Mouse (Mus musculus) liver, adult (tissue): ENCODE results near the gene Exoc3l4.

ENCODE experiments used
- GATA4 ChIP-seq: IDR thresholded peaks from 2 replicates; pipeline ENCODE4 v1.6.1; 2014; ENCODE audit warnings: mild to moderate bottlenecking, low read length; ENCODE audit not compliant: insufficient replicate concordance

Exoc3l4 gene

GRCm38 (mm10) chr12:111448931-111449705, 32.3 kb downstream of the Exoc3l4 start:
- TF ChIP-seq GATA4 = no peak

GRCm38 (mm10) chr12:111450359-111450758, 33.5 kb downstream of the Exoc3l4 start:
- TF ChIP-seq GATA4 = no peak

DNA sequence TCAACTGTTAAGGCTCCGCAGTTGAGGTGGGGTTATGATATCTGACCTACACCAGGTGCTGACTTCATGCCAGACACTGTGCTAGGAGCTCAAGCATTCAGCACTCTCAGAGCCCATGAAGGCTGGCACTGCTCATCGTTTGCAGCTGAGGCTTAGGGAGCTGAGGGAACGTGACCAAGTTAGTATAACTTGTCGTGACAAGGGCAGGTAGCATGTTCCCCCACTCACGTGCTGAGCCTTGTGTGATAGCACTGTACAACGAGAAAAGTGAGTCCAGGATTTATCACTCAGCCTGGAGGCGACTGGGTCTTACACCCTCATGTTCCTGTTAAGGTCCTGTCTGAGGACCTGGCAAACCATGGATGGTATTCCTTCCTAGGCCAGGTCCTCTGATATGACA, 34.7 kb downstream of the Exoc3l4 start:
- no peak for TF ChIP-seq GATA4

- no peak for TF ChIP-seq GATA4
Observed at GRCm38 (mm10) chr12:111454021-111454420, 37.2 kb downstream of the Exoc3l4 start.

DNA sequence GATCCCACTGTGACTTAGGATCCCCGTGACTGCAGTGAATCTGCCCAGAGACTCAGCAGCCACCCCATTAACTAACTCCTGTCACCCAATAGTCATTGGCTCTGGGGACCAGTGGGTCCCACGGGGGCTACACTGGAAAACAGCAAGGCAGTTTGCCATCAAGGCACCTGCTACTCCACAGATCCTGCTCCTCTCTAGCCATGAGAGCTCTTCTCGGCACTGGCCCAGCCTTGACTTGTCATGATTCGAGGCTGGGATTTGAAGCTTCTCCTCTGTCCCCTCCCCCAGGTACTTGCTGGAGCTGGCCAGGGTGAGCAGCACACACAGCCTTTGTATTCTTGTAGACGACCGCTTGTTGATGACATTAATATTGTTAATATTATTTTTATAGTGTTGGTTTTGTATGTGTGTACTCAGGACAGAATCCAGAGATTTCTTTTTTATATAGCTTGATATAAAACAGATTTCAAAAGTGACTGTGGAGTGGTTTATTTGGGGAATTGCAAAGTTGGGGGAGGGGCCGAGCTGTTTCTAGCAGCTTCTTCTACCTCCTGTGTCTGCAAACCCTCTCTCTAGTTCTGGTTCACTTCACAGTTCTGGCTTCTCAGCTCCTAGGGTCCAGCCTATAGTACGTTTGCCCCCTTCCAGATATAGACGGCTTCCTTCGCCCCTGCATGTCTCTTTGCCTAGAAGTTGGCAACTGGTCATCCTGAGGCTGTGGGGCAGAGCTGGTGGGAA, 37.9 kb downstream of the Exoc3l4 start:
- TF ChIP-seq GATA4 = no peak

DNA sequence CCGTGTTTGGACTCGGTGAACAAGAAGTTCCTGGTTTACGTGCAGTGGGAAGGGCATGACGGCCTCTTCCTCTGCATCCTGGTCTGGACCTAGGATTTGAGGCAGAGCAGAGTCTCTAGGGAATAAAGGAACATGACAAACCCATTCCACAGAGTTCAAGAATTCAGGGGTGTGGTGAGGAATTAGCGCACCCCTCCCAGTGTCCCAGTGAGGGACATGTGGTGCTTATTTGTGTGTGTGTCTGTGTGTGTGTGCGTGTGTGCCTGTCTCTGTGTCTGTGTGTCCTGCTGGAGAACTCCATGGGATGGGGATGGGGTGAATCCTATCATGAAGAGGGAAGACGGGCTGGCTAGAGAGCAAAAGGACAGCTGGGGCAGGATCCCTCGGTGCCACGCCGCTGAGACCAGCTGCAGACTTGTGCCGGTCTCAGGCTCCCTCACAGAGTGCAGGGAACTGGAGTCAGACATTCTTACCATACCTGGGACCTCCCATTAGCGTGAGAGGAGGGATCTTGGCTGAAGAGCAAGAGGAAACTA, 38.6 kb downstream of the Exoc3l4 start:
- no peak for TF ChIP-seq GATA4

GRCm38 (mm10) chr12:111455860-111456259, 39.0 kb downstream of the Exoc3l4 start:
- no peak for TF ChIP-seq GATA4

DNA sequence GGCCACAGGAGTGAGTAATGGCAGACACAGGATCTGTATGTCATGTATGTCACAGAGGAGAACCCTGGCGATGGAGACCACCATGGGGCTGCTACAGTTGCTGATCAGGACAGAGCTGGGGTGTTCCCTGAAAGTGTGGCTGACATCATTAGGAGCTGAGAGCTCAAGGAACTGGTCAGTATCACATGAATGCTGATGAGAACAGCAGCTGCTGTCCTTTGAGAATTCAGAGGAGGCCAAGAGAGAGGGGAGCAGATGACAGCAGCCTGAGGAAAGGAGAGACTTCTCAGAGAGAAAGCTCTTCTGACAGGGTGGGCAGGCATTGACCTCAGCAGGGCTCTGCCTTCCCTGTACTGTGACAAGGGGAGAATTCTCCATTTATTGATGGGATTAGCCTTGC, 40.9 kb downstream of the Exoc3l4 start:
- TF ChIP-seq GATA4 = no peak

GRCm38 (mm10) chr12:111463570-111463969, 46.8 kb downstream of the Exoc3l4 start:
- TF ChIP-seq GATA4 = no peak

- no peak for TF ChIP-seq GATA4
Observed at GRCm38 (mm10) chr12:111466369-111466768, 49.6 kb downstream of the Exoc3l4 start.

DNA sequence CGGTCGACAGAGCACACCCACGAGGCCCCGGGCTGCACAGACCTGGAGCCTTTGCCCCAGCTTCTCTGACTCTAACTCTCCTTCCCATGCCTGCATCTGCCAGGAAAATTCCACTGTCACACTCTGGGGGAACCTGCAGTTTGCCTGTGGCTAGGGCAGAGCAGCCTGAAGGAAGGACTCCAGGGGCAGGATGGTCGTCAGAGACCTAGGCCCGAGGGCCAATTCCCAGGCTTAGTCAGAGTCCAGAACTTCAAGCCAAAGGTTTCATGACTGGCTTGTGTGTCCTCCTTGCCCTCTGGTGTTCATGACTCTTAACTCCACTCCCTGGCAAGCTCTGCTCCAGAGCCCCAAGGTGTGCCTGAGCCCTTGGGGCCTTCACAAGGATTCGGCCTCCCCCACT, 51.4 kb downstream of the Exoc3l4 start:
- no peak for TF ChIP-seq GATA4

DNA sequence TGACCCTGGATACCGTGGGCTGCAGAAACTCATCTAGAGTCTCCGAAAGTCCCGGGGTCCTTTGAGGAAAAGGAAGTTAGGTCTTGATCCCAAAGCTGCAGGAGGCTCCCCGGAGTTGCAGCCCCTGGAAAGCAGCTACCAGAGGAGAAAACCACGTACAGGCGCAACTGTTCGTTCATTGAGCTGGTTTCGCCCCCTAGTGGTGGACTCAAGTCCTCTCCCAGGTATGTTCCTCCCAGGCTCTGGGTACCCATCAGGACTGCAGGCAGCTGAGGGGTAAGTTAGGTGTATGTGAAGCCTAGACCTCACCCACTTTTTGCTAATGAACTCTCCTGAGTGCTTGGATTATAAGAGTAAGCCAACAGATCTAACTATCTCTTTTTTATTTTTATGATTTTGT, 52.7 kb downstream of the Exoc3l4 start:
- TF ChIP-seq GATA4 = no peak

GRCm38 (mm10) chr12:111471119-111471518, 54.3 kb downstream of the Exoc3l4 start:
- TF ChIP-seq GATA4 = no peak

- no peak for TF ChIP-seq GATA4
Observed at GRCm38 (mm10) chr12:111471721-111472120, 54.9 kb downstream of the Exoc3l4 start.

DNA sequence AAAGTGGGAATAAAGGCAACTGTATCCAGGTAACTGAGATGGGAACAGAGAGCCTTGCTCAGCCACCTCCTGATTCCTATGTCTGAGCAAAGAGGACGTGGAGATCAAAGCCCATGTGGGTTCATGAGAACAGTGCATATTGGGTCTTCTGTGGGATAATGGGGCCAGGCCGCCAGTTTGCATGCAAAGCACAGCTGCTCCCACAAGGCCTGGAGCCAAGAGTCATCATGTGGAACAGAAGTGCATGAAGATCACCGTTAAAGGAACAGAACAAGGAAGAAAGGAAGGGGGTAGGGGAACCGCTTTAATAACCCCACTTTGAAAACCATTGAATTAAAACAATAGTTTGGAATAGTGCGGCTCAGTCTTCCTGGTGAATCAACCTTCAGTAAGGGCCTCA, 56.1 kb downstream of the Exoc3l4 start:
- TF ChIP-seq GATA4 = no peak

DNA sequence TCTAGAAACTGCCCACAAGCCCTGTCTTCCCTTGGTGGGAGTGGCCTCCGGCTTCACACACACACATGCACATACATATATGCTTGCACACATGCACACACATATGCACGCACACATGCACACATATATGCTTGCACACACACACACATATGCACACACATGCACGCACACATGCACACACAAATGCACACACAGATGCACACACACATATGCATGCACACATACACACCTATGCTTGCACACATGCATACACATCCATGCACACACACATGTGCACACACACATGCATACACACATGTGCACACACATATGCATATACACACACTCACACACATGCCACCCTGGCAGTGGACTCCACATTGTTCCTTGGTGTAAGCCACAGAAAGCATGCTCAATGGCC, 57.6 kb downstream of the Exoc3l4 start:
- TF ChIP-seq GATA4 = no peak
